Mouse (Mus musculus): ENCODE results near the gene Fxyd1.

Fxyd1 gene

GRCm38 (mm10) chr7:31052636-31053434 lies 4.2 kb downstream of the Fxyd1 start:
- DNase-seq (ENCODE audit: low spot score in 2 of 2): peak; percentile 77 to 80

- DNase-seq (ENCODE audit: low spot score in 2 of 2): no peak
Measured at GRCm38 (mm10) chr7:31052251-31052635, 4.8 kb downstream of the Fxyd1 start.

GRCm38 (mm10) chr7:31051321-31052021 lies 5.5 kb downstream of the Fxyd1 start, which contains the start of gene Fxyd7:
Fxyd7 (minus strand) TSS chr7:31051467.
- peak in 1 of 2 experiments; percentile 19 for DNase-seq (ENCODE audit: low spot score in 2 of 2)

- peak; percentile 66 to 73 for DNase-seq (ENCODE audit: low spot score in 2 of 2)
Measured at GRCm38 (mm10) chr7:31050921-31051320, 6.1 kb downstream of the Fxyd1 start.

GRCm38 (mm10) chr7:31050487-31050886 lies 6.5 kb downstream of the Fxyd1 start:
- peak; percentile 26 to 30 for DNase-seq (ENCODE audit: low spot score in 2 of 2)

- peak; percentile 62 to 71 for DNase-seq (ENCODE audit: low spot score in 2 of 2)
Measured at GRCm38 (mm10) chr7:31049846-31050281, 7.1 kb downstream of the Fxyd1 start.

GRCm38 (mm10) chr7:31049135-31049845 lies 7.7 kb downstream of the Fxyd1 start:
- peak; percentile 57 to 66 for DNase-seq (ENCODE audit: low spot score in 2 of 2)

- DNase-seq (ENCODE audit: low spot score in 2 of 2): no peak
Measured at GRCm38 (mm10) chr7:31042431-31042910, 14.5 kb downstream of the Fxyd1 start, which contains the start of gene Fxyd5. Fxyd5 (minus strand) TSS chr7:31042481.

- no peak for DNase-seq (ENCODE audit: low spot score in 2 of 2)
Measured at GRCm38 (mm10) chr7:31041662-31042315, 15.2 kb downstream of the Fxyd1 start.

GRCm38 (mm10) chr7:31041023-31041407 lies 16.0 kb downstream of the Fxyd1 start:
- DNase-seq (ENCODE audit: low spot score in 2 of 2): no peak

GRCm38 (mm10) chr7:31040281-31041022 lies 16.5 kb downstream of the Fxyd1 start:
- no peak for DNase-seq (ENCODE audit: low spot score in 2 of 2)

GRCm38 (mm10) chr7:31039011-31039410 lies 18.0 kb downstream of the Fxyd1 start:
- no peak for DNase-seq (ENCODE audit: low spot score in 2 of 2)

- DNase-seq (ENCODE audit: low spot score in 2 of 2): no peak
Measured at GRCm38 (mm10) chr7:31037675-31038074, 19.3 kb downstream of the Fxyd1 start.

GRCm38 (mm10) chr7:31036917-31037316 lies 20.1 kb downstream of the Fxyd1 start:
- DNase-seq (ENCODE audit: low spot score in 2 of 2): no peak

- no peak for DNase-seq (ENCODE audit: low spot score in 2 of 2)
Measured at GRCm38 (mm10) chr7:31035291-31035690, 21.7 kb downstream of the Fxyd1 start.

GRCm38 (mm10) chr7:31034789-31035188 lies 22.2 kb downstream of the Fxyd1 start:
- DNase-seq (ENCODE audit: low spot score in 2 of 2): no peak

- DNase-seq (ENCODE audit: low spot score in 2 of 2): no peak
Measured at GRCm38 (mm10) chr7:31033409-31034165, 23.4 kb downstream of the Fxyd1 start.

- DNase-seq (ENCODE audit: low spot score in 2 of 2): no peak
Measured at GRCm38 (mm10) chr7:31031731-31032130, 25.3 kb downstream of the Fxyd1 start.

GRCm38 (mm10) chr7:31030717-31031116 lies 26.3 kb downstream of the Fxyd1 start:
- DNase-seq (ENCODE audit: low spot score in 2 of 2): no peak

- no peak for DNase-seq (ENCODE audit: low spot score in 2 of 2)
Measured at GRCm38 (mm10) chr7:31028609-31029008, 28.4 kb downstream of the Fxyd1 start.

All from right cerebral cortex, adult 2 months (tissue).